Mouse (Mus musculus) liver, adult (tissue): ENCODE results near the gene Pde3a.

ENCODE experiments used
- GATA4 ChIP-seq: IDR thresholded peaks from 2 replicates; pipeline ENCODE4 v1.6.1; 2014; ENCODE audit warnings: mild to moderate bottlenecking, low read length; ENCODE audit not compliant: insufficient replicate concordance

Gene Pde3a

DNA sequence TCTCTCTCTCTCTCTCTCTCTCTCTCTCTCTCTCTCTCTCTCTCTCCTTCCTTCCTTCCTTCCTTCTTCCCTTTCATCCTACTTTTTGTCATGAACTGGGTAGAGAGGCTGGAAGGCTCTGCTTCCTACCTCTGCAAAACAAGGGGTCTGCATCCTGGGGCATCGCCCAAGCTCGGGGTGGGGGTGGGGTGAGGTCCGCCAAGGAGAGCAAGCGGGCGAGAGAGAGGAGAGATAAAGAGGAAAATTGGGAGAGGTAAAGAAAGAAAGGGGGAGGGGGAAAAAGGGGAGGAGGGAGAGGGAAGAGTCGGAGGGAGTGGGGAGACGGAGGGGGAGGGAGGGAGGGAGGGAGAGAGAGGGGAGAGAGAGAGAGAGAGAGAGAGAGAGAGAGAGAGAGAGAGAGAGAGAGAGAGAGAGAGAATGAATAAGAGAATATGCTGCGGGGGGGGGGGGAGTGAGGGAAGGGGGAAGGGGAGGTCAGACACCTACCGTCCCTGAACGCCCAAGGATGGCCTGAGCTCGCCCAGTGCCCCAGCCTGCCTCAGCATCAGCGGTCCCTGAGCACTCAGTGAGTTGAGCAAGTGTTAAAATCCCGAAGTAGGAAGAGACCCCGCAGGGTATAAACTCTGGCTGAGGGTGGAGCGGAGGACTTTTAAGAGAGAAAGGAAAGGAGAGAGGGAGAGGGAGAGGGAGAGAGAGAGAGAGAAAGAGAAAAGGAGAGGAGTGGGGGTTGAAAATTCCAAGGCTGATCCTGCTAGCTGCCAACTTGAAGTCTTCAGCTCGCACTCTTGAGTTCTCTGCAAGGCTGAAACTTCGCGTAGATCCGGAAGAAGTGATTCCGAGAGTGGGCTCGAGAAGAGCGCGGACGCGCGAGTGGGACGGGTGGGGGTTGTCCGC, at the start of gene Pde3a:
Gene Pde3a, plus strand, starts transcription at position 579 of the 894 bp plus-strand sequence.
- no peak for TF ChIP-seq GATA4

GRCm38 (mm10) chr6:141200173-141200615, 48.9 kb upstream of the Pde3a start:
- no peak for TF ChIP-seq GATA4

GRCm38 (mm10) chr6:141207531-141207930, 41.5 kb upstream of the Pde3a start:
- TF ChIP-seq GATA4: no peak

DNA sequence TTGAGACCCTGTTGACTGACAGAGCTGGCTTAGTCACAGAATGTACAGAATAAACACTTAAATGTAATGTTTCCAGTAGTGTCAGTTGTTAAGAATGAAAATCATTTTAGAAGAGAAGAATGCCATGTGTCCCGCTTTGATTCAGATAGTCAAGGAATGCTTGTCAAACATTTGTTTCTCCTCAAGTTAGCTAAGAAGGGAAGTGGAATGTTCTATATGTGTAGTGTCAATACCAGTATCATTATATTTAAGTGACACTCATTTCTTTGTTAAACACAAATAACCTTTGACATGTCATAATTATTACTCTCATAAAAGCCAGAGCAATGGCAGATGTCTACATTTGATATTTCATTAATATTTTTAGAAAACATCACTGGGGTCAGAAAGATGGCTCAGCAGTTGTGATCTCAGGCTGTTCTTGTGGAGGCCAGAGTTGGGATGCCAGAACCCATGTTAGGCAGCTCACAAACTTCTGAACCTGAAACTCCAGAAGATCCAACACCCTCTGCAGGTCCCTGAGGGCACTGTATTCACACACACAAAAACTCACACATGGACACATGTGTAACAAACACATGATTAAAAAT, 40.7 kb upstream of the Pde3a start:
- no peak for TF ChIP-seq GATA4

DNA sequence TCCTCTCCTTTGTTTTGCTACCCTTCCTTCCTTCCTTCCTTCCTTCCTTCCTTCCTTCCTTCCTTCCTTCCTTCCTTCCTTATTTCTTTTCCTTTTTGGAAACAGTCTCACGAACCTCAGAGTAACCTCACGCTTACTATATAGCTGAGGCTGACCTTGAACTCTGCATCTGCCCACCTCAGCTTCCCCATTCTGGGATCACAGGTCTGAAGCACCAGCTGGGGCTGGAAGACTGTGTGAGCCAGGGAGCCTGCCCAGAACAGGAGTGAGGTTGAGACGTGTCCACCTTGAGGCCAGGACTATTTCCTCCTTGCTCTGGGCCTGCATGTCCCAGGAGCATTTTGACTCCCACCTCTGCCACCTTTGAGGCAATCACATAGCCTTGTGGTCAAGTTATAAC, 39.0 kb upstream of the Pde3a start:
- no peak for TF ChIP-seq GATA4

DNA sequence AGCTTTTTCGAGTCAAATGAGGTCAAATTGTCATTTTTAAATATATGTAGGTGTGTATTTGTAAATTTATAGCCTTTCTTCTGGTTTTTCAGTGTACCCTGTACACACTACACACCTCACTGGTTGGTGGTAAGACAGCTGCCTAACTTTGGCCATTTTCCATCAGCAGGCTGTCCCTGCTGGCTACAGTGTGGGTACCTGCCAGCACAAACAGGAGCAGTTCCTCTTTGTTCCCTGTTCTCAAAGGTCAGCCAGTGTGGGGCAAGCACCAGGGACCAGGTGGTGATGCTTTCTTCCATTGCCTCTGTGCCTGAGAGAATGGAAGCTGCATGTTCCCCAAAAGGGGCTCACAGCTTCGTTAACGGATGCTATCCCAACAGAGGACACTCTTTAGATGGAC, 28.0 kb upstream of the Pde3a start:
- TF ChIP-seq GATA4: no peak

- no peak for TF ChIP-seq GATA4
Measured at GRCm38 (mm10) chr6:141226851-141227657, 22.0 kb upstream of the Pde3a start.

DNA sequence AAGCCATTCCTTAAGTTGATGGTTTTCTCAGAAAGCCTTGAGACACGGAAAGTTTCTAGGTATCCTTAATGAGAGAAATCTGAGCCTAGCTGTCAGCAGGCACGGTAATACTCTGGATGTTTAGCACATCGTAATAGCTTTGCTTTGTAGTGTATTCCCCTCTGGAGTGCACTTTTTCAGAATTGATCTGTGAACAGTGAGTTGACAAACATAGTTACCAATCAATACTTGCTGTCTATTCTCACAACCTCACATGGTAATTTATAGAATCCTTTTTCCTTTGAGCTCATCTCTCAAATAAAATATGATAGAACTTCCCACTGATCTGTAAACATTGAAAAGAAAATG, 21.4 kb upstream of the Pde3a start:
- TF ChIP-seq GATA4: no peak

GRCm38 (mm10) chr6:141232756-141233382, 16.2 kb upstream of the Pde3a start:
- no peak for TF ChIP-seq GATA4

GRCm38 (mm10) chr6:141241809-141242208, 7.3 kb upstream of the Pde3a start:
- no peak for TF ChIP-seq GATA4

- no peak for TF ChIP-seq GATA4
Measured at GRCm38 (mm10) chr6:141245089-141245488, 4.0 kb upstream of the Pde3a start.

DNA sequence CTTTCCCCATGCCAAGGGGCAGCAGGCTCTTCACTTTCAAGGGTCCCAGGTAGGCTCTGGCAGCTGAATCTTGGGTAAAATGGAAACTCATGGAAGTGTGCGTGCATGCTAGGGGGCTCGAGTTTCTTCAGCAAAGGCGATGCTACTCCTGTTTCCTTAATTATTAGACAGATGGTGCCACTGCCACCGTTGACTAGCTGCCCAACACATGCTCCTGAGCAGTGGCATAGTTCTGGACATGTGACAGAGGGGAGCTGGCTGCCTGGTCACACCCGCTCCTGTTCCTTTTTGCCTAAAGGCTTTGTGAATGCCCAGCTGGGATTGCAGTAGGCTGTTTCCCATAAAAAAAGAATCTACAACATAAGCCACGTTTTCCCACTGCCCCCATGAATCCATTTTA, 2.7 kb upstream of the Pde3a start:
- TF ChIP-seq GATA4: no peak

DNA sequence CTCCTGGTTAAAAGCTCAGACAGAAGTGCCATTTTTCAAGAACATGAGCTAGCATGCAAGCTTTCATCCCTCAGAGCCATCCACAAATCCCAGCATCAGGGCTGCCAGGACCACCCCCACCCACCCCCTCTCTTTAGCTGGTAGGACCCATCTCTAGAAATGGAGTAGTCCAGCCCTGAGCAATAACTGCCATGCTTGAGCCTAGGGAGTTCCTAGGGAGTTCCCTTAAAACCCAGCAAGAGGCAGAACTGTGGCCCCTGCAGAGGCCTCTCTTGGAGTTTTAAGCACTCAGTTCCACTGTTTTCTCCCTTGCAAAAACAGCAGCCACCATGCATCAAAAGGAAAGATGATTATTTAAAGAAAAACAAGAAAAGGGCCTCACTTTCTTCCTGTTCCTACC, 988 bp upstream of the Pde3a start:
- no peak for TF ChIP-seq GATA4

DNA sequence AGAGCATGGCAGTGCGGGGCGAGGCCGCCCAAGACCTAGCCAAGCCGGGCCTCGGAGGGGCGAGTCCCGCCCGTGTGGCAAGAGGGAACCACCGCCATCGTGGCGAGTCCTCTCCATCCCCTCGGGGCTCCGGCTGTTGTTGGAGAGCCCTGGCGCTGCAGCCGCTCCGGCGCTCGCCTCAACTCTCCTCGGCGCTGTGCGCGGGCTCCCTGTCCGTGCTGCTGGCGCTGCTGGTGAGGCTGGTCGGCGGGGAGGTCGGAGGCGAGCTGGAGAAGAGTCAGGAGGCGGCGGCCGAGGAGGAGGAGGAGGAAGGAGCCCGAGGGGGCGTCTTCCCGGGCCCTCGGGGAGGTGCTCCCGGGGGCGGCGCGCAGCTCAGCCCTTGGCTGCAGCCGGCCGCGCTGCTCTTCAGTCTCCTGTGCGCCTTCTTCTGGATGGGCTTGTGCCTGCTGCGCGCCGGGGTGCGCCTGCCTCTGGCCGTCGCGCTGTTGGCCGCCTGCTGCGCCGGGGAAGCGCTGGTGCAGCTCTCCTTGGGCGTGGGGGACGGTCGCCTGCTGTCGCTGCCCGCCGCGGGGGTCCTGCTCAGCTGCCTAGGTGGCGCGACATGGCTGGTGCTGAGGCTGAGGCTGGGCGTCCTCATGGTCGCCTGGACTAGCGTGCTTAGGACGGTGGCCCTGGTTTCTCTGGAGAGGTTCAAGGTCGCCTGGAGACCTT, 671 bp downstream of the Pde3a start:
- no peak for TF ChIP-seq GATA4

GRCm38 (mm10) chr6:141250296-141250629, 1.2 kb downstream of the Pde3a start:
- no peak for TF ChIP-seq GATA4

- no peak for TF ChIP-seq GATA4
Measured at GRCm38 (mm10) chr6:141250984-141251383, 1.9 kb downstream of the Pde3a start.
